Mouse (Mus musculus) right cerebral cortex, postnatal 25 days (tissue): ENCODE measurements around the gene Mapre3.
A peak's percentile ranks its signal among the peaks of the same experiment; 100 is the strongest.

Experiments
- DNase-seq: peaks from one replicate; pipeline ENCODE4 v3.0.0; 2022

The Mapre3 gene

GRCm38 (mm10) chr5:30814424-30815119 is at the start of gene Mapre3:
TSS of gene Mapre3 (plus strand) at chr5:30814641.
- peak; percentile 94 for DNase-seq

- peak; percentile 36 for DNase-seq
Observed at GRCm38 (mm10) chr5:30765596-30766370, 48.7 kb upstream of the Mapre3 start.

- DNase-seq = no peak
Observed at GRCm38 (mm10) chr5:30768082-30768481, 46.4 kb upstream of the Mapre3 start.

- no peak for DNase-seq
Observed at GRCm38 (mm10) chr5:30768598-30768997, 45.8 kb upstream of the Mapre3 start.

- DNase-seq = no peak
Observed at GRCm38 (mm10) chr5:30769075-30769474, 45.4 kb upstream of the Mapre3 start.

GRCm38 (mm10) chr5:30774601-30775371 is 39.7 kb upstream of the Mapre3 start:
- peak; percentile 89 for DNase-seq

- no peak for DNase-seq
Observed at GRCm38 (mm10) chr5:30780699-30781098, 33.7 kb upstream of the Mapre3 start.

- no peak for DNase-seq
Observed at GRCm38 (mm10) chr5:30781147-30781546, 33.3 kb upstream of the Mapre3 start.

- no peak for DNase-seq
Observed at GRCm38 (mm10) chr5:30787381-30787780, 27.1 kb upstream of the Mapre3 start.

GRCm38 (mm10) chr5:30790047-30790446 is 24.4 kb upstream of the Mapre3 start:
- DNase-seq = no peak

GRCm38 (mm10) chr5:30796125-30796524 is 18.3 kb upstream of the Mapre3 start:
- DNase-seq = peak; percentile 63

- no peak for DNase-seq
Observed at GRCm38 (mm10) chr5:30797482-30797881, 17.0 kb upstream of the Mapre3 start.

GRCm38 (mm10) chr5:30797982-30798381 is 16.5 kb upstream of the Mapre3 start:
- no peak for DNase-seq

- no peak for DNase-seq
Observed at GRCm38 (mm10) chr5:30798965-30799364, 15.5 kb upstream of the Mapre3 start.

GRCm38 (mm10) chr5:30802724-30803467 is 11.5 kb upstream of the Mapre3 start:
- DNase-seq = no peak

- DNase-seq = peak; percentile 78
Observed at GRCm38 (mm10) chr5:30806106-30806505, 8.3 kb upstream of the Mapre3 start.

GRCm38 (mm10) chr5:30815120-30815465 is 652 bp downstream of the Mapre3 start:
- DNase-seq = no peak

GRCm38 (mm10) chr5:30816261-30816791 is 1.9 kb downstream of the Mapre3 start:
- DNase-seq = no peak

GRCm38 (mm10) chr5:30818758-30819309 is 4.4 kb downstream of the Mapre3 start:
- DNase-seq = no peak

GRCm38 (mm10) chr5:30822689-30823088 is 8.2 kb downstream of the Mapre3 start:
- DNase-seq = no peak

- DNase-seq = no peak
Observed at GRCm38 (mm10) chr5:30823091-30823490, 8.7 kb downstream of the Mapre3 start.
